8 mouse cellular contexts compared by ENCODE assay signal in genomic region chr10:81138821-81139528, GRCm38 (mm10). TPM values are rescaled to one million over a fixed set of nuclear protein-coding genes. Genes with fewer than 3 reads are reported as not detected.
DNase-seq lines count a peak whose midpoint lies in the region; ATAC-seq and TF ChIP-seq lines count a peak whose summit lies in the region.

No protein-coding gene starts in this region.

- H3K4me3 ChIP-seq in spleen, adult 2 months (ENCODE audit: extremely low read depth, insufficient read depth, insufficient read length), result peak overlapping the region; percentile 83
- H3K4me3 ChIP-seq in limb, embryonic 15.5 days, result peak overlapping the region; percentile 94
- H3K4me3 ChIP-seq in stomach, postnatal 0 days (ENCODE audit: low read depth, low read length), result peak overlapping the region; percentile 98

- WGBS in spleen, adult 2 months, result 49% methylated on average over 11 of the region's 11 CpGs
- WGBS in limb, embryonic 15.5 days, result 48% methylated on average over 11 of the region's 11 CpGs
- WGBS in stomach, postnatal 0 days, result 42% methylated on average over 11 of the region's 11 CpGs

- TF ChIP-seq EP300 in stomach, postnatal 0 days (optimal IDR thresholded peaks at IDR 0.05), result no peak

- no peak for ATAC-seq in limb, embryonic 15.5 days (ENCODE audit: insufficient number of reproducible peaks, low FRiP score, low TSS enrichment, low read depth)
- ATAC-seq in stomach, postnatal 0 days (ENCODE audit: low FRiP score, low TSS enrichment), result no peak

- H3K27me3 ChIP-seq in spleen, adult 2 months (ENCODE audit: control insufficient read depth, insufficient read depth, low read length), result no peaks in the 10 kb centered on the region
- H3K27me3 ChIP-seq in limb, embryonic 15.5 days, result peaks cover 17% of the 10 kb centered on the region
- H3K27me3 ChIP-seq in stomach, postnatal 0 days (ENCODE audit: control insufficient read depth, insufficient read depth, low read length), result no peaks in the 10 kb centered on the region

- no peak for TF ChIP-seq POLR2A in spleen, adult 2 months (IDR thresholded peaks at IDR 0.05; ENCODE audit: low read depth, low read length)

- H3K4me2 ChIP-seq in limb, embryonic 15.5 days, result peak overlapping the region; percentile 89
- H3K4me2 ChIP-seq in stomach, postnatal 0 days (replicated peaks; ENCODE audit: low read depth), result peak overlapping the region; percentile 91

- DNase-seq in cerebellum, adult 8-10 months, result peak; percentile 47
- DNase-seq in cerebellum, postnatal 36 days, result no peak
- DNase-seq in spleen, adult 2 months (ENCODE audit: low read depth in 1 of 2, low spot score in 2 of 2), result no peak
- DNase-seq in spleen, adult 12 weeks (ENCODE audit: low spot score), result no peak
- no peak for DNase-seq in stomach, postnatal 0 days (ENCODE audit: low spot score)
- DNase-seq in embryo, embryonic 11 days, result no peak
- DNase-seq in left cerebral cortex, adult 11 months (ENCODE audit: low spot score), result no peak

- H3K9ac ChIP-seq in limb, embryonic 15.5 days, result peak overlapping the region; percentile 82; the same call in 1 of the 2 replicates
- peak overlapping the region; percentile 87 for H3K9ac ChIP-seq in stomach, postnatal 0 days (ENCODE audit: low read length)

- peaks cover 40% of the 10 kb centered on the region for H3K4me1 ChIP-seq in spleen, adult 2 months (ENCODE audit: control insufficient read depth, insufficient read depth, insufficient read length)
- H3K4me1 ChIP-seq in limb, embryonic 15.5 days, result peaks cover 77% of the 10 kb centered on the region
- H3K4me1 ChIP-seq in stomach, postnatal 0 days (replicated peaks; ENCODE audit: control insufficient read depth, insufficient read depth), result peaks cover 14% of the 10 kb centered on the region

- TF ChIP-seq CTCF in spleen, adult 2 months (IDR thresholded peaks at IDR 0.05; ENCODE audit: extremely low read depth, insufficient read depth, insufficient read length, insufficient replicate concordance), result no peak
- no peak for TF ChIP-seq CTCF in stomach, postnatal 0 days (IDR thresholded peaks at IDR 0.05; ENCODE audit: low read depth)

- peaks cover 4% of the 10 kb centered on the region for H3K36me3 ChIP-seq in spleen, adult 2 months (ENCODE audit: control insufficient read depth, insufficient read depth, low read length)
- H3K36me3 ChIP-seq in limb, embryonic 15.5 days, result peaks cover 8% of the 10 kb centered on the region
- peaks cover 4% of the 10 kb centered on the region; the same call in 1 of the 2 replicates for H3K36me3 ChIP-seq in stomach, postnatal 0 days (ENCODE audit: control insufficient read depth, insufficient read depth, low read length)

- H3K9me3 ChIP-seq in limb, embryonic 15.5 days, result no peaks in the 10 kb centered on the region
- H3K9me3 ChIP-seq in stomach, postnatal 0 days (ENCODE audit: control insufficient read depth, low read length), result no peaks in the 10 kb centered on the region

- peak overlapping the region; percentile 34; the same call in 1 of the 2 replicates for H3K27ac ChIP-seq in spleen, adult 2 months (ENCODE audit: insufficient read depth, low read length)
- peak overlapping the region; percentile 87 for H3K27ac ChIP-seq in limb, embryonic 15.5 days
- H3K27ac ChIP-seq in stomach, postnatal 0 days (replicated peaks), result peak overlapping the region; percentile 96

RNA-seq across cellular contexts. Expression of gene Zbtb7a, which starts 4.0 kb away (rescaled TPM):
- polyA plus RNA-seq in spleen, adult 2 months (2012; rRNA removed), result 64.6 and 95.2 TPM in 2 replicates
- 58.6 and 61.4 TPM in 2 replicates for polyA plus RNA-seq in limb, embryonic 15.5 days (2015; fragmentation: Nextera tagmentation; extraction: Ambion mirVana)
- 87.5 and 94.1 TPM in 2 replicates for polyA plus RNA-seq in stomach, postnatal 0 days (2015; fragmentation: Nextera tagmentation; extraction: Ambion mirVana)

RNA-seq across cellular contexts. Expression of gene Pias4, which starts 28.7 kb away (rescaled TPM):
- 36.1 and 45.8 TPM in 2 replicates for polyA plus RNA-seq in spleen, adult 2 months (2012; rRNA removed)
- polyA plus RNA-seq in limb, embryonic 15.5 days (2015; fragmentation: Nextera tagmentation; extraction: Ambion mirVana), result 48.0 and 50.6 TPM in 2 replicates
- polyA plus RNA-seq in stomach, postnatal 0 days (2015; fragmentation: Nextera tagmentation; extraction: Ambion mirVana), result 18.7 and 20.9 TPM in 2 replicates

RNA-seq across cellular contexts. Expression of gene Map2k2, which starts 33.3 kb away (rescaled TPM):
- polyA plus RNA-seq in spleen, adult 2 months (2012; rRNA removed), result 135 and 201 TPM in 2 replicates
- polyA plus RNA-seq in limb, embryonic 15.5 days (2015; fragmentation: Nextera tagmentation; extraction: Ambion mirVana), result 165 and 167 TPM in 2 replicates
- 135 and 142 TPM in 2 replicates for polyA plus RNA-seq in stomach, postnatal 0 days (2015; fragmentation: Nextera tagmentation; extraction: Ambion mirVana)

RNA-seq across cellular contexts. Expression of gene Eef2, which starts 37.5 kb away (rescaled TPM):
- polyA plus RNA-seq in spleen, adult 2 months (2012; rRNA removed), result 1,457 and 1,736 TPM in 2 replicates
- 564 and 615 TPM in 2 replicates for polyA plus RNA-seq in limb, embryonic 15.5 days (2015; fragmentation: Nextera tagmentation; extraction: Ambion mirVana)
- 337 and 380 TPM in 2 replicates for polyA plus RNA-seq in stomach, postnatal 0 days (2015; fragmentation: Nextera tagmentation; extraction: Ambion mirVana)

RNA-seq across cellular contexts. Expression of gene Creb3l3, which starts 40.3 kb away (rescaled TPM):
- 0.27 and 0.32 TPM in 2 replicates for polyA plus RNA-seq in spleen, adult 2 months (2012; rRNA removed)
- 0.73 and 1.5 TPM in 2 replicates for polyA plus RNA-seq in limb, embryonic 15.5 days (2015; fragmentation: Nextera tagmentation; extraction: Ambion mirVana)
- 9.3 and 10.4 TPM in 2 replicates for polyA plus RNA-seq in stomach, postnatal 0 days (2015; fragmentation: Nextera tagmentation; extraction: Ambion mirVana)

Comparison
In these comparisons a context has a peak if more than half of its experiments do, and no peak if none do; other contexts are left out.
1. H3K27ac ChIP-seq: peak in every context shown above with its lines; median percentile 96 in stomach, postnatal 0 days; 87 in limb, embryonic 15.5 days; 34 in spleen, adult 2 months.